Mouse (Mus musculus): Measurements from ENCODE around the gene Ttll11. TPM values are rescaled to one million over a fixed set of nuclear protein-coding genes. Genes with fewer than 3 reads are reported as not detected.

Ttll11 gene
- polyA plus RNA-seq, 1 experiment from 2014 or later = 3.8 TPM

- Histone ChIP-seq H3K9ac (no peak overlapping the region), H3K4me1 (peaks cover under 1% of the 10 kb centered on the region; the same call in 1 of the 2 replicates), H3K27ac (no peak overlapping the region), H3K4me2 (no peak overlapping the region), H3K4me3 (replicated peaks) (no peak overlapping the region), H3K27me3 (peaks cover 2% of the 10 kb centered on the region; the same call in 1 of the 2 replicates), H3K36me3 (replicated peaks) (no peaks in the 10 kb centered on the region), H3K9me3 (no peaks in the 10 kb centered on the region)
- WGBS = 75% methylated on average over 2 of the region's 2 CpGs
- no peak for ATAC-seq (ENCODE audit: low FRiP score)
Measured at GRCm38 (mm10) chr2:35996753-35997152, 17.0 kb upstream of the Ttll11 start.

- H3K27me3 ChIP-seq = peaks cover 9% of the 10 kb centered on the region; the same call in 1 of the 2 replicates
- H3K4me2 ChIP-seq = no peak overlapping the region
- H3K9me3 ChIP-seq = no peaks in the 10 kb centered on the region
- no peaks in the 10 kb centered on the region for H3K36me3 ChIP-seq (replicated peaks)
- no peak overlapping the region for H3K4me3 ChIP-seq (replicated peaks)
- WGBS = 84% methylated on average over 6 of the region's 6 CpGs
- H3K27ac ChIP-seq = no peak overlapping the region
- ATAC-seq (ENCODE audit: low FRiP score) = no peak
- H3K9ac ChIP-seq = no peak overlapping the region
- no peaks in the 10 kb centered on the region for H3K4me1 ChIP-seq
Measured at GRCm38 (mm10) chr2:35994303-35994702, 14.6 kb upstream of the Ttll11 start.

GRCm38 (mm10) chr2:35993481-35993880, 13.8 kb upstream of the Ttll11 start:
- WGBS = 80% methylated on average over 2 of the region's 2 CpGs
- no peak for ATAC-seq (ENCODE audit: low FRiP score)
- Histone ChIP-seq H3K9me3 (no peaks in the 10 kb centered on the region), H3K4me2 (no peak overlapping the region), H3K36me3 (replicated peaks) (no peaks in the 10 kb centered on the region), H3K4me1 (no peaks in the 10 kb centered on the region), H3K4me3 (replicated peaks) (no peak overlapping the region), H3K27me3 (peaks cover 9% of the 10 kb centered on the region; the same call in 1 of the 2 replicates), H3K27ac (no peak overlapping the region), H3K9ac (no peak overlapping the region)

- peaks cover 13% of the 10 kb centered on the region for H3K27me3 ChIP-seq
- WGBS = 88% methylated on average over 3 of the region's 3 CpGs
- H3K4me3 ChIP-seq (replicated peaks) = no peak overlapping the region
- H3K27ac ChIP-seq = no peak overlapping the region
- H3K36me3 ChIP-seq (replicated peaks) = no peaks in the 10 kb centered on the region
- no peaks in the 10 kb centered on the region for H3K9me3 ChIP-seq
- H3K9ac ChIP-seq = no peak overlapping the region
- no peak overlapping the region for H3K4me2 ChIP-seq
- no peak for ATAC-seq (ENCODE audit: low FRiP score)
- H3K4me1 ChIP-seq = no peaks in the 10 kb centered on the region
Measured at GRCm38 (mm10) chr2:35992259-35992658, 12.5 kb upstream of the Ttll11 start.

- 3% methylated on average over 7 of the region's 7 CpGs for WGBS
- no peak overlapping the region for H3K4me2 ChIP-seq
- no peaks in the 10 kb centered on the region for H3K36me3 ChIP-seq (replicated peaks)
- peaks cover 28% of the 10 kb centered on the region; the same call in 1 of the 2 replicates for H3K27me3 ChIP-seq
- no peak overlapping the region for H3K9ac ChIP-seq
- peak; percentile 21; the same call in 1 of the 2 replicates for ATAC-seq (ENCODE audit: low FRiP score)
- H3K4me3 ChIP-seq (replicated peaks) = no peak overlapping the region
- peaks cover 6% of the 10 kb centered on the region; the same call in 1 of the 2 replicates for H3K4me1 ChIP-seq
- H3K27ac ChIP-seq = no peak overlapping the region
- H3K9me3 ChIP-seq = no peaks in the 10 kb centered on the region
Measured at GRCm38 (mm10) chr2:35983869-35984268, 4.2 kb upstream of the Ttll11 start.

GRCm38 (mm10) chr2:35981872-35982271, 2.2 kb upstream of the Ttll11 start:
- no peak for ATAC-seq (ENCODE audit: low FRiP score)
- Histone ChIP-seq H3K4me2 (no peak overlapping the region), H3K4me1 (peaks cover 23% of the 10 kb centered on the region), H3K9me3 (no peaks in the 10 kb centered on the region), H3K4me3 (replicated peaks) (no peak overlapping the region), H3K27me3 (peaks cover 21% of the 10 kb centered on the region; the same call in 1 of the 2 replicates), H3K27ac (no peak overlapping the region), H3K36me3 (replicated peaks) (no peaks in the 10 kb centered on the region), H3K9ac (no peak overlapping the region)
- WGBS = 87% methylated on average over 3 of the region's 3 CpGs

- H3K9me3 ChIP-seq = no peaks in the 10 kb centered on the region
- peak overlapping the region; percentile 91 for H3K9ac ChIP-seq
- WGBS = under 1% methylated on average over 27 of the region's 76 CpGs
- H3K36me3 ChIP-seq (replicated peaks) = no peaks in the 10 kb centered on the region
- peak overlapping the region; percentile 97 for H3K4me2 ChIP-seq
- peaks cover 23% of the 10 kb centered on the region for H3K4me1 ChIP-seq
- peaks cover 7% of the 10 kb centered on the region; the same call in 1 of the 2 replicates for H3K27me3 ChIP-seq
- H3K4me3 ChIP-seq (replicated peaks) = peak overlapping the region; percentile 88
- peak overlapping the region; percentile 76 for H3K27ac ChIP-seq
- peak; percentile 72 for ATAC-seq (ENCODE audit: low FRiP score)
Measured at GRCm38 (mm10) chr2:35978941-35979643, 621 bp downstream of the Ttll11 start.

GRCm38 (mm10) chr2:35978276-35978933, 1.3 kb downstream of the Ttll11 start:
- Histone ChIP-seq H3K9ac (peak overlapping the region; percentile 91), H3K27me3 (peaks cover 7% of the 10 kb centered on the region; the same call in 1 of the 2 replicates), H3K27ac (no peak overlapping the region), H3K4me2 (peak overlapping the region; percentile 97), H3K36me3 (replicated peaks) (no peaks in the 10 kb centered on the region), H3K9me3 (no peaks in the 10 kb centered on the region), H3K4me3 (replicated peaks) (peak overlapping the region; percentile 88), H3K4me1 (peaks cover 23% of the 10 kb centered on the region)
- 27% methylated on average over 15 of the region's 15 CpGs for WGBS
- no peak for ATAC-seq (ENCODE audit: low FRiP score)

- Histone ChIP-seq H3K27me3 (peaks cover 7% of the 10 kb centered on the region; the same call in 1 of the 2 replicates), H3K36me3 (replicated peaks) (no peaks in the 10 kb centered on the region), H3K4me2 (peak overlapping the region; percentile 97), H3K27ac (no peak overlapping the region), H3K9me3 (no peaks in the 10 kb centered on the region), H3K4me3 (replicated peaks) (peak overlapping the region; percentile 88; the same call in 1 of the 2 replicates), H3K4me1 (peaks cover 23% of the 10 kb centered on the region), H3K9ac (peak overlapping the region; percentile 91; the same call in 1 of the 2 replicates)
- 89% methylated on average over 3 of the region's 3 CpGs for WGBS
- no peak for ATAC-seq (ENCODE audit: low FRiP score)
Measured at GRCm38 (mm10) chr2:35977749-35978148, 2.0 kb downstream of the Ttll11 start.

GRCm38 (mm10) chr2:35972259-35973001, 7.3 kb downstream of the Ttll11 start:
- peaks cover 5% of the 10 kb centered on the region; the same call in 1 of the 2 replicates for H3K4me1 ChIP-seq
- H3K4me3 ChIP-seq (replicated peaks) = no peak overlapping the region
- no peak overlapping the region for H3K9ac ChIP-seq
- H3K27me3 ChIP-seq = no peaks in the 10 kb centered on the region
- no peak overlapping the region for H3K27ac ChIP-seq
- 60% methylated on average over 6 of the region's 6 CpGs for WGBS
- no peak overlapping the region for H3K4me2 ChIP-seq
- H3K9me3 ChIP-seq = no peaks in the 10 kb centered on the region
- no peak for ATAC-seq (ENCODE audit: low FRiP score)
- H3K36me3 ChIP-seq (replicated peaks) = no peaks in the 10 kb centered on the region

- H3K4me1 ChIP-seq = 0 out of 2 replicates have a peak, but pooled peaks cover 3% of the 10 kb centered on the region
- H3K4me2 ChIP-seq = no peak overlapping the region
- no peaks in the 10 kb centered on the region for H3K36me3 ChIP-seq (replicated peaks)
- H3K27me3 ChIP-seq = no peaks in the 10 kb centered on the region
- no peaks in the 10 kb centered on the region for H3K9me3 ChIP-seq
- ATAC-seq (ENCODE audit: low FRiP score) = no peak
- no peak overlapping the region for H3K27ac ChIP-seq
- 82% methylated on average over 10 of the region's 10 CpGs for WGBS
- H3K9ac ChIP-seq = no peak overlapping the region
- no peak overlapping the region for H3K4me3 ChIP-seq (replicated peaks)
Measured at GRCm38 (mm10) chr2:35965883-35966513, 13.7 kb downstream of the Ttll11 start.

- 84% methylated on average over 2 of the region's 2 CpGs for WGBS
- no peak for ATAC-seq (ENCODE audit: low FRiP score)
Measured at GRCm38 (mm10) chr2:35963280-35963679, 16.4 kb downstream of the Ttll11 start.

More at GRCm38 (mm10) chr2:35963280-35963679, 16.4 kb downstream of the Ttll11 start:
- Histone ChIP-seq H3K27ac (no peak overlapping the region), H3K36me3 (replicated peaks) (no peaks in the 10 kb centered on the region), H3K27me3 (no peaks in the 10 kb centered on the region), H3K4me1 (no peaks in the 10 kb centered on the region), H3K4me2 (no peak overlapping the region), H3K4me3 (replicated peaks) (no peak overlapping the region), H3K9me3 (no peaks in the 10 kb centered on the region), H3K9ac (no peak overlapping the region)
